ENCODE assay signal across 12 mouse cellular contexts in genomic region chr1:158545095-158545494, GRCm38 (mm10).
"Had no signal": no experiment of that assay in that cellular context is flagged by ENCODE, and none has a peak within 500 bp of the region (broad histone marks: within the 10 kb centered on the region; RNA-seq: fewer than 3 reads in every experiment).

No protein-coding gene starts in this region.

- H3K9me3 ChIP-seq: limb, embryonic 10.5 days; liver, embryonic 15.5 days; midbrain, embryonic 13.5 days had no signal

- H3K27me3 ChIP-seq: liver, embryonic 15.5 days; midbrain, embryonic 13.5 days had no signal

- H3K36me3 ChIP-seq: limb, embryonic 10.5 days; liver, embryonic 15.5 days had no signal

- H3K4me2 ChIP-seq: liver, embryonic 11.5 days; liver, embryonic 15.5 days; midbrain, embryonic 13.5 days had no signal

- H3K4me1 ChIP-seq: liver, embryonic 15.5 days had no signal

- H3K4me3 ChIP-seq: limb, embryonic 10.5 days; liver, embryonic 15.5 days; midbrain, embryonic 13.5 days had no signal

- H3K9ac ChIP-seq: liver, embryonic 15.5 days; midbrain, embryonic 13.5 days had no signal

- ATAC-seq: inflammation-experienced regulatory T-cells, adult 6 months; intestine, postnatal 0 days; lung, postnatal 0 days; midbrain, embryonic 13.5 days had no signal

- DNase-seq: kidney, adult 8-10 months; kidney, postnatal 25 days; lung, adult 2 months; lung, postnatal 36 days; thymus, postnatal 4 days had no signal

- H3K27ac ChIP-seq: limb, embryonic 10.5 days; liver, embryonic 15.5 days; midbrain, embryonic 13.5 days had no signal
